Mouse (Mus musculus): ENCODE measurements around the gene Usp36.

The Usp36 gene

GRCm38 (mm10) chr11:118247359-118248095 lies 42.5 kb downstream of the Usp36 start:
- DNase-seq: peak; percentile 72 to 83

- DNase-seq: peak in 1 of 2 experiments; percentile 20
Measured at GRCm38 (mm10) chr11:118246724-118247123, 43.3 kb downstream of the Usp36 start.

GRCm38 (mm10) chr11:118245130-118245529 lies 44.9 kb downstream of the Usp36 start:
- DNase-seq: no peak

- DNase-seq: no peak
Measured at GRCm38 (mm10) chr11:118243627-118244261, 46.3 kb downstream of the Usp36 start.

GRCm38 (mm10) chr11:118242506-118242905 lies 47.5 kb downstream of the Usp36 start:
- DNase-seq: peak in 1 of 2 experiments; percentile 22

- DNase-seq: no peak
Measured at GRCm38 (mm10) chr11:118240388-118240787, 49.7 kb downstream of the Usp36 start.

GRCm38 (mm10) chr11:118239281-118240198 lies 50.5 kb downstream of the Usp36 start:
- DNase-seq: peak; percentile 28 to 54

GRCm38 (mm10) chr11:118236520-118237190 lies 53.4 kb downstream of the Usp36 start:
- peak; percentile 36 to 53 for DNase-seq

GRCm38 (mm10) chr11:118234929-118235328 lies 55.1 kb downstream of the Usp36 start:
- no peak for DNase-seq

GRCm38 (mm10) chr11:118234500-118234899 lies 55.5 kb downstream of the Usp36 start:
- no peak for DNase-seq

- DNase-seq: no peak
Measured at GRCm38 (mm10) chr11:118233924-118234323, 56.1 kb downstream of the Usp36 start.

GRCm38 (mm10) chr11:118232314-118232831 lies 57.7 kb downstream of the Usp36 start:
- DNase-seq: peak; percentile 55 to 69

GRCm38 (mm10) chr11:118229941-118230340 lies 60.1 kb downstream of the Usp36 start:
- DNase-seq: no peak

- DNase-seq: no peak
Measured at GRCm38 (mm10) chr11:118227650-118228049, 62.4 kb downstream of the Usp36 start.

GRCm38 (mm10) chr11:118226850-118227249 lies 63.2 kb downstream of the Usp36 start:
- DNase-seq: no peak

- no peak for DNase-seq
Measured at GRCm38 (mm10) chr11:118225862-118226261, 64.2 kb downstream of the Usp36 start.

GRCm38 (mm10) chr11:118225056-118225836 lies 64.8 kb downstream of the Usp36 start:
- DNase-seq: no peak

- DNase-seq: no peak
Measured at GRCm38 (mm10) chr11:118223416-118224067, 66.5 kb downstream of the Usp36 start.

GRCm38 (mm10) chr11:118222917-118223316 lies 67.1 kb downstream of the Usp36 start:
- DNase-seq: no peak

GRCm38 (mm10) chr11:118222351-118222885 lies 67.6 kb downstream of the Usp36 start:
- no peak for DNase-seq

Measured in kidney, postnatal 4 days (tissue).